Mouse (Mus musculus) intestine, embryonic 16.5 days (tissue): ENCODE data around the gene Wdr24. TPM values are rescaled to one million over a fixed set of nuclear protein-coding genes. Genes with fewer than 3 reads are reported as not detected.
"Not testable (repeated sequence)": the region's sequence is repeated elsewhere in the genome, so short reads cannot be mapped to it uniquely, and the experiment has no call there.

ENCODE experiments used
- ATAC-seq: fragments of 200-750 bp; cut with Nextera tagmentation; 2 replicates; pipeline ENCODE4 v1.8.0; 2017; ENCODE audit warnings: moderate TSS enrichment, moderate library complexity
- H3K27ac ChIP-seq: fragments of 300-500 bp; sonication (generic); 2 replicates; pipeline ENCODE4 v1.5.1; 2014; ENCODE audit warnings: mild to moderate bottlenecking, low read length
- H3K27me3 ChIP-seq: fragments of 300-500 bp; sonication (generic); replicated peaks from 2 replicates; pipeline ENCODE4 v1.6.1; 2014; ENCODE audit warnings: low read length, control low read depth, mixed read lengths; ENCODE audit not compliant: control insufficient read depth, insufficient read depth
- H3K36me3 ChIP-seq: fragments of 300-500 bp; sonication (generic); 2 replicates; pipeline ENCODE4 v1.6.1; 2014; ENCODE audit warnings: low read length, control low read depth; ENCODE audit not compliant: control insufficient read depth, insufficient read depth
- H3K4me1 ChIP-seq: fragments of 300-500 bp; sonication (generic); 2 replicates; pipeline ENCODE4 v1.6.1; 2014; ENCODE audit warnings: low read length, control low read depth, mixed read lengths; ENCODE audit not compliant: control insufficient read depth, insufficient read depth
- H3K4me2 ChIP-seq: fragments of 300-500 bp; sonication (generic); 2 replicates; pipeline ENCODE4 v1.6.1; 2014; ENCODE audit warnings: low read depth, low read length, control low read depth
- H3K4me3 ChIP-seq: fragments of 300-500 bp; sonication (generic); 2 replicates; pipeline ENCODE4 v1.5.1; 2014; ENCODE audit warnings: mild to moderate bottlenecking, low read length
- H3K9ac ChIP-seq: fragments of 300-500 bp; sonication (generic); 2 replicates; pipeline ENCODE4 v1.6.1; 2014; ENCODE audit warnings: low read depth, low read length
- H3K9me3 ChIP-seq: fragments of 300-500 bp; sonication (generic); 2 replicates; pipeline ENCODE4 v1.6.1; 2016; ENCODE audit warnings: low read length, control low read depth; ENCODE audit not compliant: control insufficient read depth
- WGBS: fragments of 180-500 bp; shearing (Covaris S2); extraction: QIAGEN DNeasy Blood & Tissue Kit; methylation state at CpG from one replicate; pipeline ENCODE4 v1.1.7; 2014; 5-methylcytosine and 5-hydroxymethylcytosine counted together
- polyA plus RNA-seq: library from polyadenylated mRNA; unstranded; fragments of >200 nt; fragmentation: Nextera tagmentation; extraction: Ambion mirVana; gene quantifications from 2 replicates; pipeline ENCODE4 v1.2.1, GENCODE M21; 2015

Wdr24 gene
- polyA plus RNA-seq, 1 experiment from 2014 or later: 25.5 TPM

DNA sequence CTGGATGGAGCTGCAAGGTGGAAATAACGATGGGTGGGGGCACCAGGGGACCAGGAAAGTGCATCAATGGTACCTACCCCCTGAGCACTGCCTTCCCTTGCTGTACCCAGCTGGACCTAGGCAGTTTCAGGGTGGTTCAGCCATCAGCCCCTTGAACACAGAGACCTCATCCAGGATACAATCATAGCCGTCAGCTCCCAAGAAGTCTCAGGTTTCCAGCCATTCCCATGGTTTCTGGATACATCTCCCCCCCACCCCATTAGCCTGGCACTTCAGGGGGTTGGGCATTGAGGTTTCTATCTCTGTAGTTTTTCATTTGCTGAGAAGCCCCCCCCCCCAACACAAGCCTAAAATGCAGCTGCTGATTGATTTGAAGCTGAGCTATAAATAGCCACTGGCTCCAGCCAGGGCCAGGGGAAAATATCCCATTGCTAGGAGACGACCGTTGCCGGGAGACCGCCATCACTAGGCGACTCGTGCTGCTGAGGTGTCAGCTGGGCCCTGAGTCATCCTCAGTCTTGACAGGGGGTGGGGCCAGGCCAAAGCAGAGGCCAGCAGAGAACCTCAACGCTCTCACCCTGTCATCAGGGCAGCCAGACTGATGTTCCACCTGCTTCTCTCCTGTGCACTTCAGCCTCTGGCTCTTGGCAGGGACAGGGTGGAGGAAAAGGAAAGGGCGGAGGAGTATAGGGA is 20.5 kb upstream of the Wdr24 start:
- H3K4me2 ChIP-seq: no peak overlapping the region
- no peak overlapping the region for H3K4me3 ChIP-seq
- H3K27me3 ChIP-seq: no peaks in the 10 kb centered on the region
- no peaks in the 10 kb centered on the region for H3K4me1 ChIP-seq
- WGBS: 11% methylated on average over 10 of the region's 10 CpGs
- H3K9me3 ChIP-seq: no peaks in the 10 kb centered on the region
- peak; percentile 45 for ATAC-seq
- H3K9ac ChIP-seq: no peak overlapping the region
- H3K36me3 ChIP-seq: no peaks in the 10 kb centered on the region
- no peak overlapping the region for H3K27ac ChIP-seq

DNA sequence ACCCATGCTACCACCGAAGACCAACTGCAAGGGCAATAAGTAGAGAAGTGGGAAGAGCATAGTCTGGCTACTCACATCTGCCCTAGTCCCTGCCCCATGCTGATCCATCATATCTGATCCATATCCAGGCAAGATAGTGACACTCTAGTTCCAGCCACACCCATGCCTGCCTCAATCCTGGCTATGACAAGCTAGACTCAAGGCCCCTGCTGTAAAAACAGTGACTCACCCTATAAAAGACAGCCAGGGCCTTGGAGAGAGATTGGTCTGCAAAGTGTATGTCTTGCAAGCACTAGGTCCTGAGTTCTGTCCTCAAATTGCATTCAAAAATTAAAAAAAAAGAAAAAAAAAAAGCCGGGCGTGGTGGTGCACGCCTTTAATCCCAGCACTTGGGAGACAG is 16.9 kb upstream of the Wdr24 start:
- H3K9me3 ChIP-seq: no peaks in the 10 kb centered on the region
- peak; percentile 59; the same call in 1 of the 2 replicates for ATAC-seq
- H3K4me1 ChIP-seq: peaks cover 8% of the 10 kb centered on the region
- no peaks in the 10 kb centered on the region for H3K36me3 ChIP-seq
- H3K4me3 ChIP-seq: no peak overlapping the region
- no peak overlapping the region for H3K27ac ChIP-seq
- peaks cover 20% of the 10 kb centered on the region for H3K27me3 ChIP-seq
- no peak overlapping the region for H3K9ac ChIP-seq
- 68% methylated on average over 4 of the region's 4 CpGs for WGBS
- H3K4me2 ChIP-seq: no peak overlapping the region

DNA sequence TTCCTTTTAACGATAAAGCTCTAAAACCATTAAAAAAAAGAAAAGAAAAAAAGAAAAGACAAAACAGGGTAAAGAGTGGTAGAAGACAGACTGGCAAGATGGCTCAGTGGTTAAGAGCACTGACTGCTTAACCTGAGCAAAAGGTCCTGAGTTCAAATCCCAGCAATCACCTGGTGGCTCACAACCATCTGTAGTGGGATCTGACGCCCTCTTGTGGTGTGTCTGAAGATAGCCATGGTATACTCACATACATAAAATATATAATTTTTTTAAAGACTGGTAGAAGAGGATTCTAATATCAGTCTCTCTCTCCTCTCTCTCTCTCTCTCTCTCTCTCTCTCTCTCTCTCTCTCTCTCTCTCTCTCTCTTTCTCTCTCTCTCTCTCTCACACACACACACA is 16.0 kb upstream of the Wdr24 start:
- H3K4me2 ChIP-seq, H3K4me3 ChIP-seq, H3K9me3 ChIP-seq, H3K36me3 ChIP-seq, ATAC-seq, H3K27ac ChIP-seq, H3K4me1 ChIP-seq, H3K9ac ChIP-seq: not testable (repeated sequence)
- H3K27me3 ChIP-seq: peaks cover 22% of the 10 kb centered on the region
- WGBS: 45% methylated on average over 2 of the region's 2 CpGs

DNA sequence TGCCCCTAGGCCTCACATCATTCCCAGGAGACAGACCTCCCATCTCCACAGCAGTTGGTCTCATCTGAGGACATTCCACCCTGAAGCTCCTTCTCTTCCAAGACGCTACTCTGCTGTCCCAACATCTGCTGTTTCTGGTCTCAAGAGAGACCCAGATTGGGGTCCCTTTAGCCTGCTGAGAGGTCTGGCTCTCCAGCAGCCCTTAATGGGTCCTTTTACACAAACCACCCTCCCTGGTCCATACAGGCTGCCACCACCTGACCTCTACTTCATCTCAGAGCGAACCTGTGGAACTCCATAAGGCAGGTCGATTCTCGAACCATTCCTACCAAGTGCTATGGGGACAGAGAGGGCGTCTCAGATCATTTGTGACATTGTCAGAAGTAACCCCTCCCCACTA is 15.4 kb upstream of the Wdr24 start:
- Histone ChIP-seq H3K9me3 (no peaks in the 10 kb centered on the region), H3K27me3 (peaks cover 22% of the 10 kb centered on the region), H3K4me1 (peaks cover 8% of the 10 kb centered on the region), H3K9ac (0 out of 2 replicates have a peak overlapping the region, but pooled peaks have one; percentile 64), H3K27ac (no peak overlapping the region), H3K4me2 (no peak overlapping the region), H3K4me3 (peak overlapping the region; percentile 71; the same call in 1 of the 2 replicates), H3K36me3 (no peaks in the 10 kb centered on the region)
- 44% methylated on average over 5 of the region's 5 CpGs for WGBS
- ATAC-seq: no peak

DNA sequence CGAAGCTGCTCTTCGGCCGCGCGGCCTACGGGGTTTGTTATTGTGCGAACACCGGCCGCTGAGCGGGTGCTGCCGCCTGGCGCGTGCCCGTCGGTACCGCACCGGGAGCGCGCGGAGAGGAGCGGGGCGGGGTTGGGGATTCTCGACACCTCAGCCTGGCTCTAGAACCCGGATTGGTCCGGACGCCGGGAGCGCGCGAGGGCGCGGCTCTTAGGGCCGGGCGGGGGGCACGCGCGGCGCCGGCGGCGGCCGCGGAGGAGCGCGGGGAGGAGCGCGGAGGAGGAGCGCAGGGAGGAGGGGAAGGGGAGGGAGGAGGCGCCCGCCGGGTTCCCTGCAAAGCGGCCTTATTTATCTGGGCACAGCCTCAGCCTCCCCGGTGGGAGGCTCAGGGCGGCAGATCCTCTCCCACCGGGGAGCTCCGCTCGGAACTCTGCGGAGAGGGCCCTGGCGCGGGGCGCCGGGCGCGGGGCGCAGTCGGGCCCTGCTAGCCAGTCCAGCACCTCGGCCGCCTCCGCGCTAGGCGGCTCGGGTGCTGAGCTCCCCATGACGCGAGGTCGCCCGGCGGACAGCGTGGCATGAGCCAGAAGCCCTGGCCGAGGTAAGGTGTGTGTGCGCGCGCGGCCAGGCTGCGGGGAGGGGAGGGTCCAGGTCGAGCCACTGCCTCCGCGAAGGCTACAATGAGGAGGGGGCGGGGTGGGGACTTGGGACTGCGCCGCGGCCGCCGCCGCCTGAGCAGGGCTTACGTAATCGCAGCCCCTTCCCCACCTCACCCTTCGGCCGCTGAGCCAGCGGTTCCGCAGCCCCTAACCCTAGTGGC is 14.4 kb upstream of the Wdr24 start, which contains the start of gene Fbxl16:
Fbxl16 (plus strand) TSS at position 297 of the 817 bp plus-strand sequence.
- H3K27ac ChIP-seq: no peak within 1 kb of the TSS; the same call in 1 of the 2 replicates
- ATAC-seq: peak; percentile 83

DNA sequence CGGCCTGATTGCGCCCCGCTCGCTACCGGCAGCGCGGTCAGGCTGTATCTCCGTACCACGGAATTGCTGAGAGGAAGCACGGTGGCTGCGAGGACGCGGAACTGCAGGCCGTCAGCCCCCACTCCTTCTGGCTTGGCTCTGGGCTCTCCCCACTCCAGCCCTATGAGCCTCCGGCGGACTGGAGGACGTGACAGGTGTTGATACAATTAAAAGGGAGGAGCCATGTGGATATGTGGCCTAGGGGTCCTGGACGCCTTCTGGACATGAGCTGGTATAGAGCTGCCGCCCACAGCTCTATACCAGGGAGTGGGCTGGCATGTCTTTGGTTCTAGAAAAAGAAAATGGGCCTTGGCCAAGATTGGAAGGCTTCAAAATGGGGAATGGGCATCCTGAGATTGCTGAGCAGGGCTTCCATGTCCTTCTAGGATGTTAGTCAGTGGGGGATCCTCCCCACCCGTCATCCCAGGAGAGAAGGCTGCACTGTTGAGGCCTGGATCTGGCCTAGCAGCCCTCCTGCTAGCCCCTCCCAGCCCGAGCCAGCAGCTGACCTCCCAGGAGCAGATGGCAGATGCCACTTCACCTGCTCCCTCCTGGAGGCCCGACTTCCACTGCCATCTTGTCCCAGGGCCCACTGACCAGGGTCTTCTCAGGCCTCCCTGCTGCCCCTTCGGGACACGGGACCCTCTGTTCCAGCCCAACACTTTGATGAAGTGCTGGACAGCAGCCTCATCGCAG is 13.7 kb upstream of the Wdr24 start:
- WGBS: 13% methylated on average over 25 of the region's 25 CpGs
- no peak overlapping the region for H3K27ac ChIP-seq
- peak overlapping the region; percentile 71 for H3K4me3 ChIP-seq
- peaks cover 22% of the 10 kb centered on the region for H3K27me3 ChIP-seq
- H3K9me3 ChIP-seq: no peaks in the 10 kb centered on the region
- H3K9ac ChIP-seq: peak overlapping the region; percentile 64
- peak; percentile 19; the same call in 1 of the 2 replicates for ATAC-seq
- H3K4me1 ChIP-seq: peaks cover 11% of the 10 kb centered on the region
- no peaks in the 10 kb centered on the region for H3K36me3 ChIP-seq
- peak overlapping the region; percentile 96 for H3K4me2 ChIP-seq

More for the DNA sequence above, 14.4 kb upstream of the Wdr24 start, which contains the start of gene Fbxl16:
- Histone ChIP-seq H3K4me2 (peak within 1 kb of the TSS; percentile 96), H3K36me3 (no peaks in the 10 kb centered on the region), H3K4me3 (peak within 1 kb of the TSS; percentile 71), H3K9me3 (no peaks in the 10 kb centered on the region), H3K27me3 (peaks cover 22% of the 10 kb centered on the region), H3K9ac (peak within 1 kb of the TSS; percentile 64), H3K4me1 (peaks cover 11% of the 10 kb centered on the region)
- WGBS: under 1% methylated on average over 97 of the region's 100 CpGs

DNA sequence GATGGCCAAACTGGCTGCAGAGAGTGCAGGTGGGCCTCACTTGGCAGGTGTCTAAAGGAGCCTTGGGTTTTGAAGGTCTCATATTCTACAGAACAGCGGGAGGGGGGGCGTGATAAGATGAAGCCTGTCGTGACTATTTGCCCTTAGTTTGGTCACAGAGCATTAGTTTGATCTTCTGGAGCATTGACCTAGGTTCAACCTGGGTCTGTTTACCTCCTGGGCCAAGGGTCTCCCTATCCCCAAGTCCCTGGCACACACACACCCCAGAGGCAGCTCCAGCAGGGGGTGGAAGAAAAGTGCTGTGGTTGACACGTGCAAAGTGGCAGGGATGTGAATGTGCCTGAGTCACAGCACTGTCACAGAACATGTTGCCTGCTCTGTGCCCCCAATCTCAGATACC is 12.5 kb upstream of the Wdr24 start:
- peaks cover 11% of the 10 kb centered on the region for H3K4me1 ChIP-seq
- H3K4me3 ChIP-seq: no peak overlapping the region
- no peaks in the 10 kb centered on the region for H3K36me3 ChIP-seq
- H3K27me3 ChIP-seq: peaks cover 22% of the 10 kb centered on the region
- no peak overlapping the region for H3K9ac ChIP-seq
- no peak overlapping the region for H3K27ac ChIP-seq
- ATAC-seq: no peak
- 67% methylated on average over 4 of the region's 4 CpGs for WGBS
- no peaks in the 10 kb centered on the region for H3K9me3 ChIP-seq
- no peak overlapping the region for H3K4me2 ChIP-seq

DNA sequence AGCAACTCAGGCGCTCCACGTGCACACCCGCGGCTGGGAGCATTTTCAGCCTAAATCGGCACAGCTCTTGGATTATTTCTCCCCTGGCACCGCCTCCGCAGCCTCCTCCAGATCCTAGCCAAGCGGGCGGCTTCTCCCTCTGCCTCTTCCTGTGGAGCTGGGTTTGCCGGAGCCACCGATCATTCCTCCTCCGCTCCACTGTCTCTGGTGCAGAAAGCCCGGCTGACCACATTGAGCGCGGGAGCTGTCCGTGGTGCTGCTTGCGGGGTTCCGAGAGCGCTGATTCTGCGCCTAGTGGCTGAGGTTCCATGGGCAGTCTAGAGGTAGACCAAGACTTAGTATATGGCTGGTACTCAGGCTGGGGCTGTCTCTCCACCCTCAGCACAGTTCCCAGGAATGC is 10.0 kb upstream of the Wdr24 start:
- no peak overlapping the region for H3K4me2 ChIP-seq
- no peaks in the 10 kb centered on the region for H3K9me3 ChIP-seq
- H3K36me3 ChIP-seq: no peaks in the 10 kb centered on the region
- 2% methylated on average over 20 of the region's 20 CpGs for WGBS
- H3K9ac ChIP-seq: no peak overlapping the region
- H3K27me3 ChIP-seq: peaks cover 33% of the 10 kb centered on the region
- ATAC-seq: peak; percentile 39
- H3K4me3 ChIP-seq: no peak overlapping the region
- no peak overlapping the region for H3K27ac ChIP-seq
- peaks cover 9% of the 10 kb centered on the region for H3K4me1 ChIP-seq

DNA sequence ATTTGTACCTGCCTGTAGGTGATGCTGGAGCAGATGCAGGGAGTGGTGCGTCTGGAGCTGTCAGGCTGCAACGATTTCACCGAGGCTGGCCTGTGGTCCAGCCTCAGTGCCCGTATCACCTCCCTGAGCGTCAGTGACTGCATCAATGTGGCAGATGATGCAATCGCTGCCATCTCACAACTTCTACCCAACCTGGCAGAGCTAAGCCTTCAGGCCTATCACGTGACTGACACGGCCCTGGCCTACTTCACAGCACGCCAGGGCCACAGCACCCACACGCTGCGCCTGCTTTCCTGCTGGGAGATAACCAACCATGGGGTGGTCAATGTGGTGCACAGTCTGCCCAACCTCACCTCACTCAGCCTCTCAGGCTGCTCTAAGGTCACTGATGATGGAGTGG is 5.8 kb upstream of the Wdr24 start:
- Histone ChIP-seq H3K4me1 (peaks cover 6% of the 10 kb centered on the region; the same call in 1 of the 2 replicates), H3K27me3 (peaks cover 33% of the 10 kb centered on the region), H3K27ac (no peak overlapping the region), H3K4me3 (no peak overlapping the region), H3K36me3 (no peaks in the 10 kb centered on the region), H3K4me2 (no peak overlapping the region), H3K9ac (no peak overlapping the region), H3K9me3 (no peaks in the 10 kb centered on the region)
- WGBS: 81% methylated on average over 11 of the region's 11 CpGs
- ATAC-seq: no peak
